Mouse (Mus musculus): ENCODE data around the gene Cenpb.

DNA sequence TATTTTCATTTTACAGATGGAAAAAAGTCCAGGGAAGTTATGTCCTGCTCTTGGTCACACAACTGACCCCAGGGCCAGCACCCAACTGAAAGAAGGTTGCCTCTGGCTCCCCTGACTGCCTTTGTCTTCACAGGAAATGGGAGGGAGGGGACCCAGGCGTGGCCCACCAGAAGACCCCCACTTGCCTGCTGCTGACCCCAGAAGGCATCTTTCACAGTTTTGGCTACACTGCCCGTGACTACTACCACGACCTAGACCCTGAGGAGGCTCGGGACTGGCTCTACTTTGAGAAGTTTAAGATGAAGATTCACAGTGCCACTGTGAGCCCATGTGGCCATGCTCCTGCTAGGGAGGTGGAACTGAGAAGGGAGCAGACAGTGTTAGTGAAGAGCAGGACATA lies 41.6 kb downstream of the Cenpb start:
- TF ChIP-seq EP300 (IDR thresholded peaks at IDR 0.05; ENCODE audit: insufficient read depth, low read depth, low read length): no peak
- no peak for TF ChIP-seq CTCF (IDR thresholded peaks at IDR 0.05)
- TF ChIP-seq POLR2A (IDR thresholded peaks at IDR 0.05; ENCODE audit: insufficient read depth, low read depth, low read length): 0 out of 2 replicates have a peak, but pooled peaks have one; percentile 25
